In genomic region chr6:117596166-117596840, GRCm38 (mm10) we compare ENCODE assay signal across 19 mouse cellular contexts.
DNase-seq lines count a peak whose midpoint lies in the region; ATAC-seq lines count a peak whose summit lies in the region.
"Had no signal": no experiment of that assay in that cellular context is flagged by ENCODE, and none has a peak within 500 bp of the region (broad histone marks: within the 10 kb centered on the region; RNA-seq: fewer than 3 reads in every experiment).

No protein-coding gene starts in this region.

- no peak overlapping the region for H3K9ac ChIP-seq in forebrain, embryonic 11.5 days (ENCODE audit: low read length)
- no peak overlapping the region for H3K9ac ChIP-seq in intestine, embryonic 14.5 days (ENCODE audit: low read length)
- no peak overlapping the region for H3K9ac ChIP-seq in intestine, embryonic 15.5 days
- H3K9ac ChIP-seq: embryonic facial prominence, embryonic 12.5 days; forebrain, embryonic 13.5 days; forebrain, postnatal 0 days; hindbrain, embryonic 15.5 days had no signal

- no peaks in the 10 kb centered on the region for H3K4me1 ChIP-seq in forebrain, embryonic 10.5 days
- H3K4me1 ChIP-seq in forebrain, embryonic 11.5 days (replicated peaks; ENCODE audit: control insufficient read depth, insufficient read depth, low read length), result no peaks in the 10 kb centered on the region
- no peaks in the 10 kb centered on the region for H3K4me1 ChIP-seq in intestine, embryonic 14.5 days (replicated peaks; ENCODE audit: control insufficient read depth, insufficient read depth, low read length)
- H3K4me1 ChIP-seq in intestine, embryonic 15.5 days (replicated peaks), result no peaks in the 10 kb centered on the region
- H3K4me1 ChIP-seq: embryonic facial prominence, embryonic 12.5 days; forebrain, embryonic 13.5 days; hindbrain, embryonic 15.5 days had no signal

- H3K27ac ChIP-seq in forebrain, embryonic 10.5 days, result no peak overlapping the region
- H3K27ac ChIP-seq in forebrain, embryonic 11.5 days (ENCODE audit: low read depth, low read length), result no peak overlapping the region
- no peak overlapping the region for H3K27ac ChIP-seq in intestine, embryonic 14.5 days (ENCODE audit: low read depth)
- no peak overlapping the region for H3K27ac ChIP-seq in intestine, embryonic 15.5 days
- H3K27ac ChIP-seq: embryonic facial prominence, embryonic 12.5 days; forebrain, embryonic 13.5 days; hindbrain, embryonic 15.5 days had no signal

- H3K36me3 ChIP-seq in forebrain, embryonic 10.5 days (replicated peaks), result no peaks in the 10 kb centered on the region
- H3K36me3 ChIP-seq in forebrain, embryonic 11.5 days (ENCODE audit: control insufficient read depth, insufficient read depth, low read length), result no peaks in the 10 kb centered on the region
- no peaks in the 10 kb centered on the region for H3K36me3 ChIP-seq in intestine, embryonic 14.5 days (ENCODE audit: control insufficient read depth, insufficient read depth, low read length)
- no peaks in the 10 kb centered on the region for H3K36me3 ChIP-seq in intestine, embryonic 15.5 days
- H3K36me3 ChIP-seq: embryonic facial prominence, embryonic 12.5 days; hindbrain, embryonic 15.5 days had no signal

- peak; percentile 9 for DNase-seq in forebrain, embryonic 10.5 days (ENCODE audit: extremely low spot score, low spot score)
- DNase-seq in forebrain, embryonic 11.5 days (ENCODE audit: low spot score), result no peak
- peak; percentile 20 for DNase-seq in intestine, embryonic 14.5 days (ENCODE audit: low spot score)
- DNase-seq in testis, postnatal 10 days (ENCODE audit: low spot score), result peak; percentile 19
- DNase-seq in testis, postnatal 14 days (ENCODE audit: low spot score), result no peak
- DNase-seq in thymus, postnatal 4 days, result no peak
- no peak for DNase-seq in embryo, embryonic 10 days (ENCODE audit: low spot score)
- DNase-seq: adrenal gland, adult 2 months; adrenal gland, postnatal 25 days; cerebellum, adult 18-20 months; cerebellum, adult 9-11 months; cerebellum, postnatal 36 days; forebrain, postnatal 0 days; gastrocnemius, postnatal 14 days; heart, postnatal 14 days had no signal

- no peak overlapping the region for H3K4me2 ChIP-seq in forebrain, embryonic 11.5 days (ENCODE audit: low read depth, low read length, severe bottlenecking)
- H3K4me2 ChIP-seq in intestine, embryonic 14.5 days (ENCODE audit: low read length), result no peak overlapping the region
- no peak overlapping the region for H3K4me2 ChIP-seq in intestine, embryonic 15.5 days (replicated peaks)
- H3K4me2 ChIP-seq: embryonic facial prominence, embryonic 12.5 days; forebrain, embryonic 13.5 days; hindbrain, embryonic 15.5 days had no signal

- WGBS in forebrain, embryonic 10.5 days, result 87% methylated on average over 8 of the region's 8 CpGs
- WGBS in forebrain, embryonic 11.5 days, result 89% methylated on average over 8 of the region's 8 CpGs
- WGBS in intestine, embryonic 14.5 days, result 78% methylated on average over 8 of the region's 8 CpGs
- WGBS in intestine, embryonic 15.5 days, result 72% methylated on average over 8 of the region's 8 CpGs

- no peak overlapping the region for H3K4me3 ChIP-seq in forebrain, embryonic 10.5 days
- H3K4me3 ChIP-seq in forebrain, embryonic 11.5 days (ENCODE audit: low read depth, low read length), result no peak overlapping the region
- no peak overlapping the region for H3K4me3 ChIP-seq in intestine, embryonic 14.5 days (ENCODE audit: low read depth, low read length)
- no peak overlapping the region for H3K4me3 ChIP-seq in intestine, embryonic 15.5 days (replicated peaks)
- H3K4me3 ChIP-seq: embryonic facial prominence, embryonic 12.5 days; forebrain, embryonic 13.5 days; hindbrain, embryonic 15.5 days had no signal

- no peak for ATAC-seq in forebrain, embryonic 11.5 days (replicated peaks; ENCODE audit: low FRiP score)
- no peak for ATAC-seq in intestine, embryonic 14.5 days (replicated peaks; ENCODE audit: low FRiP score, low TSS enrichment, low read depth)
- ATAC-seq in intestine, embryonic 15.5 days, result no peak
- ATAC-seq: forebrain, embryonic 13.5 days; forebrain, postnatal 0 days had no signal

- H3K9me3 ChIP-seq in forebrain, embryonic 10.5 days, result no peaks in the 10 kb centered on the region
- H3K9me3 ChIP-seq in forebrain, embryonic 11.5 days (ENCODE audit: control insufficient read depth, low read length), result no peaks in the 10 kb centered on the region
- H3K9me3 ChIP-seq in intestine, embryonic 14.5 days (ENCODE audit: control insufficient read depth, low read length), result no peaks in the 10 kb centered on the region
- no peaks in the 10 kb centered on the region for H3K9me3 ChIP-seq in intestine, embryonic 15.5 days
- H3K9me3 ChIP-seq: embryonic facial prominence, embryonic 12.5 days; forebrain, embryonic 13.5 days; hindbrain, embryonic 15.5 days had no signal

- H3K27me3 ChIP-seq in forebrain, embryonic 10.5 days (ENCODE audit: poor library complexity, severe bottlenecking), result no peaks in the 10 kb centered on the region
- H3K27me3 ChIP-seq in forebrain, embryonic 11.5 days (ENCODE audit: control insufficient read depth, insufficient read depth, low read length), result no peaks in the 10 kb centered on the region
- H3K27me3 ChIP-seq in intestine, embryonic 14.5 days (replicated peaks; ENCODE audit: control insufficient read depth, insufficient read depth, low read length), result no peaks in the 10 kb centered on the region
- H3K27me3 ChIP-seq in intestine, embryonic 15.5 days (replicated peaks), result no peaks in the 10 kb centered on the region
- H3K27me3 ChIP-seq: embryonic facial prominence, embryonic 12.5 days; forebrain, embryonic 13.5 days; hindbrain, embryonic 15.5 days had no signal

Comparison
In these comparisons a context has a peak if more than half of its experiments do, and no peak if none do; other contexts are left out.
1. DNase-seq: peak in forebrain, embryonic 10.5 days (single experiment), intestine, embryonic 14.5 days (single experiment) and testis, postnatal 10 days (single experiment); none in forebrain, embryonic 11.5 days (single experiment), testis, postnatal 14 days (single experiment), thymus, postnatal 4 days (single experiment) and embryo, embryonic 10 days (single experiment).